Mouse (Mus musculus) left cerebral cortex, adult 9 months (tissue): ENCODE data around the gene Agpat4.

Source experiments
- DNase-seq, 2 experiments: peaks; one replicate each; pipeline ENCODE4 v3.0.0; 2022; ENCODE audit warnings: low spot score in 2 of 2

Gene Agpat4

GRCm38 (mm10) chr17:12118561-12118925 is at the start of gene Agpat4:
Agpat4 (plus strand) TSS chr17:12118704.
- peak in 1 of 2 experiments; percentile 39 for DNase-seq

- DNase-seq: no peak
These were observed 41.7 kb upstream of the Agpat4 start for GRCm38 (mm10) chr17:12076816-12077215.

- DNase-seq: no peak
These were observed 37.6 kb upstream of the Agpat4 start for GRCm38 (mm10) chr17:12080656-12081495.

DNA sequence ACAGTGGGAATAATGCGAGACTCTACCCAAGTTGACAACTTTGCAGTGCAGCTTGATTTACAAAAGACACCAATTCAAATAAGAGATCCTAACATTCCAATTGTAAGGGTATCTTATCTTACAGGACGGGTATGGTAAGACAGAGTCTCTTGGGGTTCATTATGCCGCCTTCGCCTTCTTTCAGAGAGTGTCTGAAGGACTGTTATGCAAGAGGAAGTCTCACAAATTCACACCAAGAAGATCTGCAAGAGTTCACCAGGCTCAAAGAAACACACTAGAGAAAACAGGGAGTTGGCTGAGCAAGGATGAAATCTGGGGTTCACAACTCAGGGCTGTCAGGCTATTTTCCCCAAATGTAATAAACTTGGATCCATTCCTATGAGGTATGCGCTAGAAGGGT is 36.3 kb upstream of the Agpat4 start:
- DNase-seq: peak in 1 of 2 experiments; percentile 5

GRCm38 (mm10) chr17:12090261-12090927 is 28.1 kb upstream of the Agpat4 start:
- DNase-seq: no peak

DNA sequence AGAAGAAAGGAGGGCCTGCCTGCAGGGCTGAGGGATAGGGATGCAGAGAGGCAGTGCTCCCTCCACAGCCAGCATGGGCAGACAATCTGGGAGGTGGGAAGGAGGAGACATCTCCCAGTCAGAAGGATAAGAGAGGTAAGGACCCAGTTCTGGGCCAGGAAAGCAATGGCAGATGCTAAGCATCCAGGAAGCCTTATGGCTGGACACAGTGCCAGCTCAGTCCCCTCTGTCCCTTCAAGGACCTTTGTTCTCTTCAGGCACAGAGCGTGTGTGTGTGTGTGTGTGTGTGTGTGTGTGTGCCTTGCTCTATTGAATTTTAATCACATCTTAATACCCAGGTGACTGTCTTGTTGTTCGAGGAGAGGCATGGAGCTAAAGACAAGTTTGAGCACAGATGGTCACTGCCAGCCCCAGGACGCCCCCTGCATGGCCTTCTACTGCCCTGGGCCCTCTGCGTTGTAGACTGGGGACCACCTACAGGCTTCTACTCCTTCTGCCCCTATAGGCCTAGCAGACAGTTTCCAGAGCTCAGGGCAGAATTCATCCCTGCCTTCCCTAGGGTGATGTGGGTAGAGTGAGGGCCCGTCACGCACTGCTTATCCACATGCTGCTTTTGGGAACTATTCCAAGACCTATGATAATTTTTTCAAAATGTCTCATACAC is 25.5 kb upstream of the Agpat4 start:
- no peak for DNase-seq

GRCm38 (mm10) chr17:12094016-12094415 is 24.5 kb upstream of the Agpat4 start:
- DNase-seq: no peak

GRCm38 (mm10) chr17:12094827-12095590 is 23.5 kb upstream of the Agpat4 start:
- DNase-seq: peak in 1 of 2 experiments; percentile 29

- DNase-seq: no peak
These were observed 19.1 kb upstream of the Agpat4 start for GRCm38 (mm10) chr17:12099415-12099814.

- peak in 1 of 2 experiments; percentile 12 for DNase-seq
These were observed 16.2 kb upstream of the Agpat4 start for GRCm38 (mm10) chr17:12102326-12102725.

- DNase-seq: no peak
These were observed 14.7 kb upstream of the Agpat4 start for GRCm38 (mm10) chr17:12103781-12104180.

- no peak for DNase-seq
These were observed 14.3 kb upstream of the Agpat4 start for GRCm38 (mm10) chr17:12104245-12104644.

DNA sequence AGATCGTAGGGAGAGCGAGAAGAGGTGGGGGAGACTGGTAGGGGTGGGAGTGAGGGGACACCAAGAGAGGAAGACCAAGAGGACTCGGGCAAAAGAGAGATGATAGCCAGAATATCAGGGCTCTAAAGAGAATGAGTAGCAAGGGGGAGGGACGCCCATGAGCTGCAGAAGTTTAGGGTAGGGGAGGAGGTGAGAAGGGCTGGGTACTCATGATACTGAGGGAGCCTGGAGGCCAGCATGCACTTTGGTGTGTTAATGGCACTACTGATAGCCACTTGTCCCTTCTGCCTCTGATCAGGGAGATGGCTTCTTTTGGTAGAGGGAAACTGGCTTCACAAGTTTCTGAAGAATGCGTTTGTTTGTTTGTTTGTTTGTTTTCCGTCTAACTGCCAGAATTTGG is 13.8 kb upstream of the Agpat4 start:
- no peak for DNase-seq

DNA sequence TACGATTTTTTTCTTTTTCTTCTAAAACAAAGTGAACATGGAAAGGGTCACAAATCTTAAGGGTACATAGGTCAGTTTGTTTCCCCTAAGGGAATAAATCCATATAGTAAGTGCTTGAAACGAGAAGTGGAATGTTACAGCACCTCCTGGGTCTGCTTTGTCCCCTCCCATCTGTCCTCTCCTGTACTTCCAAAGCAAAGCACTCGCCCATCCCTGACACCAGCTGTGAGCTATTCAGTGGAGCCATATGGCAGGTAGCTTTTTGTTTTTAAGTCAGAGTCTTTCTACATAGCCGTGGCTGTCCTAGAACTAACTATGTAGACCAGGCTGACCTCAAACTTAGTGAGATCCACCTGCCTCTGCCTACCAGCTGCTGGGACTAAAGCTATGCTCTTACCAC is 12.2 kb upstream of the Agpat4 start:
- no peak for DNase-seq

DNA sequence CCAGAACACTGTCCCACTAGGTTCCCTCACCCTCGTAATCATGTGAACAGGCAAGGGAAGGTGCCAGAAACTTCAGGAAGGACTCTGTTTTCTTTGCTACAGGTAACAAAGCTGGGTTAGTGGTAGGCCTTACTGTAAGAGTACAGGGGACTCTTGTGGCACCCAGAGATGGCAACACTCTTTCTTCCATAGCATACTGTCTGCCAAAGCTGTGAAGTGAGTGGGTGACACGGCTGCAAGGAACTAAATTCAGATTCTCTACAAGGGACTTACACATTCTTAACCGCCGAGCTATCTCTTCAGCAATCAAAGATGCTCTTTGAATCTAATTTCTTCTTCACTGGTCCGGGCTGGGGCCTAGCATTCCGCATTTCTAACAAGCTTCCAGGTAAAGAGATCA is 4.9 kb upstream of the Agpat4 start:
- DNase-seq: no peak

GRCm38 (mm10) chr17:12115086-12115485 is 3.4 kb upstream of the Agpat4 start:
- no peak for DNase-seq

- no peak for DNase-seq
These were observed 373 bp upstream of the Agpat4 start for GRCm38 (mm10) chr17:12118131-12118530.

GRCm38 (mm10) chr17:12118926-12119641 is 580 bp downstream of the Agpat4 start:
- peak; percentile 79 to 91 for DNase-seq

GRCm38 (mm10) chr17:12119675-12120074 is 1.2 kb downstream of the Agpat4 start:
- peak in 1 of 2 experiments; percentile 55 for DNase-seq

GRCm38 (mm10) chr17:12120268-12120667 is 1.8 kb downstream of the Agpat4 start:
- no peak for DNase-seq

DNA sequence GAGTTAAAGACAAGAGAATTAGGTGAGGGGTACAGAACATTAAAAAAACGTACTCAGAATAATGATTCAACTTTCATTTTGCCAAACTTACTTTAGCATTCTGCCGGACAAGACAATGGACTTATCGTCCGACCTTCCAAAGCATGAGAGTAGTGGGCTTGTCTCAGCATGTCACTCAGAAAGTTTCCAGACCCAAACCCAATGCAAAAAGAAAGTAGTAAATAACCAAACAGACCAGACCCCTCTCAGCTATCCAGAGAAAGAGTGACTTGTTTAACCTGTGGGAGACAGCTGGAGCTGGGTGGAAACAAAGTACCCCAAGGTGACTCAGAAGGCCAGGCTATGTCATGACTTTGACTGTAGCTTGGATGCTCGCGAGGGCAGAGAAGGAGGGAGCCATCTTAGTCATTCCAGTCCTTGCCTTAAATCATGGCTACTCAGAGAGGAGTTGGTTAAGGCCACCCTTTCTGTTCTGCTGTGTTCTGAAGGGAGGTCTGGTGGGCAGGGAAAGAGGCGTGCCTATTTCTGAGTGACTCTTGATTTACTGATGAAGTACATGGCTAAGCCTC is 2.8 kb downstream of the Agpat4 start:
- no peak for DNase-seq
